Mouse (Mus musculus): ENCODE results near the gene Mrpl30.

Mrpl30 gene

DNA sequence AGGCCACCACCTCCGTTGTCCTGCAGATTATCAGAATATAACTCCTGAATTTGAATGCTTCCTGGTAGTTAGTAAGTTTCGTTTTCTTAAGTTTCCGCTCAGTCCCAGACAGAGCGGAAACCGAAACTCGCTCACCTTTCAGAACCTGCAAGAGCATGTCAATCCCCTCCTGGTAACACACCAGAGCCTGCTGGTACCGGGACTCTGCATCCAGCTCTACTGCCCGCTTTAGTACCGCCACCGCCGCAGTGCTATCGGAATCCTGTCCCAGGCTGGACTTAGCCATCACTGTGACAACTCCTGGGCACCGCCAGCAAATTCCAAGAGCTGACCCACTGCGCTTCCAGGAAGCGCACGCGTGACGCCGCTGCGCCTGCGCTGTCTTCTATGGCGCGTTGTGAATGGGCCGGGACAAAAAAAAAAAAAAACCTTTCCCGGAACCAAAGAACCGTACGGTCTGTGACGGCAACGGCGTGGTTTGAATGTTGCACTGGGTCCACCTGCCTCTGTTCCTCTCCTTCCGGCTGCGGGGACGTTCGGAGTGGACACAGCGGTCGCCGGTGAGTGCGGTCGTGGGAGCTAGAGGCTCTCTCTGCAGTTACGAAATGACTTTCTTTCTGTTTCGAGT, at the start of gene Mrpl30, which contains the start of gene Mitd1:
Gene Mrpl30, plus strand, starts transcription at position 453 of the 628 bp plus-strand sequence.
Gene Mitd1, minus strand, starts transcription at position 387 of the 628 bp plus-strand sequence.
- peak; percentile 81 to 87 for DNase-seq (ENCODE audit: low spot score in 2 of 2)

DNA sequence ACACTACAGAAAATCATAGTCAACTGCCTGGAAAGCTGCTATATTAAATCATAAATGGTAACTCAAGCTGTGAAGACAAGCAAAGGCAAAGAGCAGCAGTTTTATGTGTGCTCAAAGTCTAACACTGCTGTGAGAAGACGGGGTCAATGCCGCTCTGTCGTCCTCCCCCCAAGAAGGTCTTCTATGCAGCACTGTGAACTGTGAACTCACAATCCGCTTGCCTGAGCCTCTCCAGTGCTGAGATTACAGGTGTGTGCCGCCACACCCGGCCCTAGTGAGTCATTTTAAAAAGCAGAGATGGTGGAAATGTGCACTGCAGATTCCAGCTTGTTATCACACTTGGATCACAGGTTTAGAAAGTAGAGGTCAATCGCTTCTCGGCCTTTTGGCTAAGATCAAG, 43.4 kb upstream of the Mrpl30 start:
- DNase-seq (ENCODE audit: low spot score in 2 of 2): no peak

GRCm38 (mm10) chr1:37850696-37851095, 39.6 kb upstream of the Mrpl30 start:
- no peak for DNase-seq (ENCODE audit: low spot score in 2 of 2)

DNA sequence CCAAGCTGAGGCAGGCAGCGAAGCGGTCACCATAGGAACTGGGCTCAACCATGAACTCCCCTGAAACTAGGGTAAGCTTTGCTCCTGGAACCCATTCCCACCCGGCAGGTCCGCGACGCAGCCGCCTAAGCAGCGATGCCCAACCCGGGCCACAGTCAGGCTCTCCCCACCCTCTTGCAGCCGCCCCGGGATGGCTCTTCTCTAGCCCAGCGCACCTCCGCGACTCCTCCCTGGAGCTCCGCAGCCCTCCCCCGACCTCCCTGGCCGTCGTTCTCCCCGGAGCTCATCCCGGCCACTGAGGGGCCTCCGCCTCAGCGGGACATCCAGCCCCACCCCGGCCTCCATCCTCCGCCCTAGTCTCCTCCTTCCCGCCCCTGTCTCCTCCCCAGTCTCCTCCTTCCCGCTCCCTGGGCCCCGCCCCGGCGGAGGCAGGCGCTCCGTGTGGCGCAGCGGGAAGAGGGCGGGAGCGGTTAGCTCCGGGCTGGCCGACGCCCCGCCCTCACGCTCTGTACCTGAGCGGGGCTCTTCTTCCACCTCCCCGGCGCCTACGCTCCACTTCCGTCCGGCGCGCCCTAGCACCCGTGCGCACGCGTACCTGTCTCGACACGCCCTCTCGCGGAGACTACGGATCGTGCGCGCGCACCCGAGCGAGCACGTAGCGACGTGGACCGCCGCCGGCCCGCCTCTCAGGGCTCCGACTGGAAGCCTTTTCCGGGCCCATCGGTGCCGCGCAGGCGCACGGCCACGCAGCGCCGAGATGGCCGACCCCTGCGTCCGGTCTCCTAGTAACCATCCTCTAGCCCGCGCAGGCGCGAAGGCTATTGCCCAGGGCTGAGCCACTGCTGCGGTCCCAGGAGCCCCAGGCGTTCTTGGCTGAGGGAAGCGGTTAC, 25.5 kb upstream of the Mrpl30 start:
- peak; percentile 97 to 99 for DNase-seq (ENCODE audit: low spot score in 2 of 2)

- no peak for DNase-seq (ENCODE audit: low spot score in 2 of 2)
Measured at GRCm38 (mm10) chr1:37865401-37866215, 24.7 kb upstream of the Mrpl30 start.

GRCm38 (mm10) chr1:37866286-37866685, 24.0 kb upstream of the Mrpl30 start, which contains the start of gene Tsga10:
TSS of gene Tsga10 (minus strand) at chr1:37866429.
- DNase-seq (ENCODE audit: low spot score in 2 of 2): no peak

DNA sequence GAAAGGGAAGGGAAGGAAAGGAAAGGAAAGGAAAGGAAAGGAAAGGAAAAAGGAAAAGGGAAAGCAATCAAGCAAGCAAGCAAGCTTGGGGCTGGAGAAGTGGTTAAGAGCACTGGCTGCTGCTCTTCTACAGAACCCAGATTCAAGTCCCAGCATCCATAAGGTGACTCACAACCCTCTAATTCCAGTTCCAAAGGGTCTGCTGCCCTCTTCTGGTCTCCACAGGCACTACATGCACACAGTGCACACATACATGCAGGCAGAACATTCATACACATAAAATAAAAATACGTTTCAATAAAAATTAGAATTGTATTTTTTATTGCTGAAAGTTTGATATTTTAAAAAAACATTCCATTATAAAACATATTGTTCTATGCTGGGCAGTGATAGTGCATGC, 23.2 kb upstream of the Mrpl30 start:
- peak in 1 of 2 experiments; percentile 43 for DNase-seq (ENCODE audit: low spot score in 2 of 2)

- no peak for DNase-seq (ENCODE audit: low spot score in 2 of 2)
Measured at GRCm38 (mm10) chr1:37867684-37868322, 22.5 kb upstream of the Mrpl30 start.

DNA sequence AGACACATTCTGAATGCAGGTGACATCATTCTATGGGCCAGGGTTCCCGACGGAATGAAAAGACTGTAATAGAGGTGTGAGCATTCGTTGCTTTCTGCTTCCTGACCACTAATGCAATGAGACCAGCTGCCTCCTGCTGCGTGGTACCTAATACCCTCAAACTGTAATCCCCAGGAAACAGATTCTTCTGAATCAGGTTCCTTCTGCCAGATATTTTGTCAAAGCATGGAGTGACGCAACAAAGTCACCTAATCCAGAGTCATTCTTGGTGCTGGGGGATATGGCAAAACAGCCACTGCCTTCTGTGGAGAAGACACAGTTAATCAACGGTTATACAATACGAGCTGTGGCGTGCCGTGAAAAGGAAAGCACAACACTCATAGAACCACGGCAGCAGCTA, 21.6 kb upstream of the Mrpl30 start:
- no peak for DNase-seq (ENCODE audit: low spot score in 2 of 2)

DNA sequence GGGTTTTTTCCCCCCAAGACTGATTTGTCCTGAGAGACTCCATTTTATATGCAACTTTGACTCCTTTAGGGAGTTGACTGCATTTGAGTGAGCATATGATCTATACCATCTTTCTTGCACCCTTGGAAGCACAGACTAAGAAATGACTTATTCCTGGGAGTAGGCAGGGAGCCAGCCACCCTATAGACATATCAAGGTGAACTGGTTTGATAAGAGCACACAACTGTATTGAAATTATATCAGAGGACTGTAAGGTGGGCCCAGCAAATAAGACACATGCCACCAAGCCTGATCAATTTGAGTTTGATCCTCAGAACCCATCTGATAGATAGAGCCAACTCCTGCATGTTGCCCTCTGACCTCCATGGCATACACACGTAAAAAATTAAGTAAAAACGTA, 20.9 kb upstream of the Mrpl30 start:
- DNase-seq (ENCODE audit: low spot score in 2 of 2): no peak

DNA sequence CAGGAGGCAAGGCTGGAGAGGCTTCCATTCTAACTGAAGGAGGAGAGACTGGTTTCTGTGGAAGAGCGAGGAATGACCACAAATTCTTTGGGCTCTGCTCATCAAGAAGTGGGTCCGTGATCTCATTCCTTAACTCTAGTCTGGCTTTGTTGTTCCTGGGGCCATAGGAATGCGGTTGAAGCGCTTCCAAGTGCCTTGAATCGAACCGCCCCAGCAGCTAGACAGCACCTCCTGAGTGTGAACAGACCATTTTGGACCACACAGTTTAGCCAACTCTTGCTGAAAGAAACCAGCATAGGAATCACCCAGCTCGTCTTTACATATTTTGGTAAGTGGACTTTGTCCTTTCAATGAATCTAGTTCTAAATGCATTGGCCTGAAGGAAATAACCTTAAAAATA, 18.6 kb upstream of the Mrpl30 start, which contains the start of gene Lipt1:
Gene Lipt1, plus strand, starts transcription at position 35 of the 400 bp plus-strand sequence.
- DNase-seq (ENCODE audit: low spot score in 2 of 2): no peak

- DNase-seq (ENCODE audit: low spot score in 2 of 2): peak; percentile 30 to 62
Measured at GRCm38 (mm10) chr1:37872131-37873067, 17.9 kb upstream of the Mrpl30 start.

DNA sequence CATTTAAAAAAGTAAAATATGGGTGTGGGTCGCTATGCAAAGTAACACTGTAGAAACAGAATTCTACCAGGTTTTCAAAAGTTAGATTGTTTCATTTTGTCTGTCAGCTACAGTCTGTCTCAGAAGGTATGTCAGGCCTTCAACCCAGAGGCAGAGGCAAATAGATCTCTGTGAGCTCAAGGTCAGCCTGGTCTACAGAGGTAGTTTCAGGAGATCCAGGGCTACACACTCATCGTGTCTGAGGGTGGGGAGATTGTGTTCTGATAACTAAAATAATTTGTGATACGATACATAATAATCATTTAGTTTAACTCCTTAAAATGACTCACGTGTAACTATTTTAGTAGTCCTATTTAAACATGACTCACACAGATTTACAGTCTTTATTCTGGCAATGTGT, 17.1 kb upstream of the Mrpl30 start:
- DNase-seq (ENCODE audit: low spot score in 2 of 2): no peak

GRCm38 (mm10) chr1:37877736-37878460, 12.4 kb upstream of the Mrpl30 start:
- no peak for DNase-seq (ENCODE audit: low spot score in 2 of 2)

DNA sequence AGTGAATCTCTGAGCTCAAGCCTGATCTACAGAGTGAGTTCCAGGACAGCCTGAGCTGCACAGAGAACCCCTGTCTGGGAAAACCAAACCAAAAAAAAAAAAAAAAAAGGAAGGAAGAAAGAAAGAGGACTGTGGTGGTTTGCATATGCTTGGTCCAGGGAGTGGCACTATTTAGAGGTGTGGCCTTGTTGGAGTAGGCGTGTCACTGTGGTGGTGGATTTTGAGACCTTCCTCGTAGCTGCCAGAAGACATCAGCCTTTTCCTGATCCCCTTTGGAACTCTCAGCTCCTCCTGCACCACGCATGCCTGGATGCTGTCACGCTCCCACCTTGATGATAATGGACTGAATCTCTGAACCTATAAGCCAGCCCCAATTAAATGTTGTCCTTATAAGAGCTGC, 6.9 kb upstream of the Mrpl30 start:
- DNase-seq (ENCODE audit: low spot score in 2 of 2): no peak

DNA sequence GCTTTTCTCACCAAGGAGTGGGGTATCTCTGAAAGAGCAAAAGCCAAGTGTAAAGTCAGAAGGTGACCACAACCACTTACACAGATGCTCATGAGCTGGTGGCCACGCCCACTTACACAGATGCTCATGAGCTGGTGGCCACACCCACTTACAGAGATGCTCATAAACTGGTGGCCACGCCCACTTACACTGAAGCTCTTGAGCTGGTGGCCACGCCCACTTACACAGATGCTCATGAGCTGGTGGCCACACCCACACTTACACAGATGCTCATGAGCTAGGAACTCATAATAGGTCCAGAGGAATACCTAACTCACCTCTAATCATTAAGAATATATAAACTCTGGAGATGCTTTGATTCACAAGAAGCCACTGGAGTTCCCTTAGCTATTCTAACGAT, 5.8 kb upstream of the Mrpl30 start:
- no peak for DNase-seq (ENCODE audit: low spot score in 2 of 2)

GRCm38 (mm10) chr1:37889206-37889605, 1.1 kb upstream of the Mrpl30 start:
- DNase-seq (ENCODE audit: low spot score in 2 of 2): no peak

- no peak for DNase-seq (ENCODE audit: low spot score in 2 of 2)
Measured at GRCm38 (mm10) chr1:37891400-37891799, 1.1 kb downstream of the Mrpl30 start.

GRCm38 (mm10) chr1:37894606-37895005, 4.3 kb downstream of the Mrpl30 start:
- DNase-seq (ENCODE audit: low spot score in 2 of 2): no peak

GRCm38 (mm10) chr1:37899816-37900215, 9.5 kb downstream of the Mrpl30 start:
- DNase-seq (ENCODE audit: low spot score in 2 of 2): no peak
